Mouse (Mus musculus): ENCODE data around the gene Son.

The Son gene

DNA sequence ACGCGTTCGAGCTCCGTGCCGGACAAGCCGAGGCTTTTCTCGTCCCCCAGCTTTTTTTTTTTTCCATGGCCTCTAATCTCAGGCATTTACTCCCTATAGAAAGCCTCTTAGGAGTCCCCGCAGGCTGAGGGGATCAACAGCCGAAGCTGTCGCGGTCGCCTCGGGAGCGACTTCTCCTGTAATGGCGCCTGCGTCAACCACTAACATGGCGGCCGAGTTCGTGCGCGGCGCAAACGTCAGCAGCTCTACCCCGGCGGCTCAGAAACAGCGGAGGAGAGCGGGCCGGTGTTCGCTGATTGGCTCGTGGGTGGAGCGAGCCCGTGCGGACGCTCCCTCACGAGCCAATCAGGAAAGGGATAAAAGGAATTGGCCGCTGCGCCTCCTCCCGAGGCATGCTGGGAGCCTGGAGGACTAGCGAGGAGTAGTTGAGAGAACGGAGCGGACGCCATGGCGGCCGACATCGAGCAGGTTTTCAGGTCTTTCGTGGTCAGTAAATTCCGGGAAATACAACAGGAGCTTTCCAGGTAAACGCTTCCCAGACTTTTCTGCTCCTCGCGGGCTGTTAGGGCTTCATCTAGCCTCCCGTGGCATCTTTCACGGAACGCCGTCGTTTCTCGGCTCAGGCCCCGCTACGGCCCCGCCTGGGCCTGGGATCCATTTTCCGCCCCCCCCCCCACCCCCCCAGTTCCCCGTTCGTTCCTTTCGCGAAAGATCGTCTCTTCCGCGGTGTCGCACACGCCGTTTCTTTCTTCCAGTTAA is at the start of gene Son:
TSS of gene Son (plus strand) at position 46 of the 759 bp plus-strand sequence.
- DNase-seq (ENCODE audit: low read depth, low spot score), result peak; percentile 97

- DNase-seq (ENCODE audit: low read depth, low spot score), result peak; percentile 97
Measured at GRCm38 (mm10) chr16:91597672-91598010, 49.7 kb upstream of the Son start, which contains the start of gene Tmem50b. TSS of gene Tmem50b (minus strand) at chr16:91597800.

- no peak for DNase-seq (ENCODE audit: low read depth, low spot score)
Measured at GRCm38 (mm10) chr16:91599242-91599641, 48.1 kb upstream of the Son start.

- DNase-seq (ENCODE audit: low read depth, low spot score), result no peak
Measured at GRCm38 (mm10) chr16:91601081-91601480, 46.2 kb upstream of the Son start.

DNA sequence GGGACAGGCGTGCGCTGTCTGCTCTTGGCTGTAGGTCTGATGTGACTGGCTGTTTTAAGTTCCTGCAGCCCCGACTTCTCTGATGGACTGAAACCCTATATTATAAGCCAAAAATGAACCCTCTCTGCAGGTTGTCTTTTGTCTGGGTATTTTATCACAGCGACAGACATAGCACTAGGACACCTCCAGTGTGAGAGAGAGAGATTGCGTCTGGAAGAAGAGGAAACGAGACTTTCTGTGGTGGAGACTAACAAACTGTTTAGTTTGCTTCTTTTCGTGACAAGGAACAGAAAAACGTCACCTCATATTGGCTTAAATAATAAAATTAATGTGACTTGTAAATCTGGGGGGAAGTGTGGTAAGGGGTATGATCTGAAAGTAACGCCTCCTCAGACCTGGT is 45.6 kb upstream of the Son start:
- DNase-seq (ENCODE audit: low read depth, low spot score), result no peak

- DNase-seq (ENCODE audit: low read depth, low spot score), result no peak
Measured at GRCm38 (mm10) chr16:91605156-91605555, 42.1 kb upstream of the Son start.

DNA sequence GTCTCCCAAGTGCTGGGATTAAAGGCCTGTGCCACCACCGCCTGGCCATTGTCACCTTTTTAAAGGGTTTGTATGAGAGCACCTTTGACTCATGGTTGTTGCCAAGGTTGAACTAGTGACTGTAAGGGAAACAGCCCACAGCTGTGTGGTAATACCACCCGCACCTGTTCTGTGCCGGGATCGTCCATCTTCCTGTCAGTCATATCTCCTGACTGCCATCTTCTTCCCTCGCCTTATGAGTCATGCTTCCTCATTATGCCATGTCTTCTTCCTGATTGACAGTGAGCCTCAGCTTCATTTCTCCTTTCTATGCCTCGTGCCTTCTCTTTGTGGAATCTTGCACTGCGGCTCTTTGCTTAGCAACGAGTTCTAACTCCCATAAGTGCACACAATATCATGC is 40.3 kb upstream of the Son start:
- no peak for DNase-seq (ENCODE audit: low read depth, low spot score)

DNA sequence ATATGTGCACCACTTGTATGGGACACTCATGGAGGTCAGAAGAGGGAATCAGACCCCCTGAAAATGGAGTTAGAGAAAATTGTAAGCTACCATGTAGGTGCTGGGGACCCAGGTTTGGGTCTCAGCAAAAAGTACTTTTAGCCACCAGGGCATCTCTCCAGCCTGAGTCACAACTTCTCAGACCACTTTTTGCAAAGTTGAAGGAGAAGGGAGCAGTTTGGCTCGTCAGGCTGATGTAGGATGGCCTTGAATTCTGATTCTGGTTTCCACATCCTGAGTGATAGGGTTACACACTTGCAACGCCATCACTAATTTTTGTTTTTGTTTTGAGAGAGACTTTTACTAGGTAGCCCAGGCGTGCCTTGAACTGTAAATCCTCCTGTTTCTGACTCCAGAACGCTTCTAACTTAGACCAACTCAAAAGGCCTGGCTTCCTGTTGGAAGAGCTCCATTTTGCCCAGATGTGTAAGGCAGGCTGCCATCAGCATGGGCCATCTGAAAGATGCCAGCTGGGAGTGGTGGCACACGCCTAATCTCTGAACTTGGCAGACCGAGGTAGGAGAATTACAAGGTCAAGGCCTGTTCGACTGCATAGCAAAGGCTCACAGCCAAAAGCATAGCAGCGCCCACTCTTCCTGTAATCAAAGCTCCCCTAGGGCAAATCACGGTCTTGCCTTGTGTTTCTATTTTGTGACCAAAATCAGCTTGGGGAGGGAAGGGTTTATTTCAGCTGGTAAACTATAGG is 37.6 kb upstream of the Son start:
- DNase-seq (ENCODE audit: low read depth, low spot score), result no peak

DNA sequence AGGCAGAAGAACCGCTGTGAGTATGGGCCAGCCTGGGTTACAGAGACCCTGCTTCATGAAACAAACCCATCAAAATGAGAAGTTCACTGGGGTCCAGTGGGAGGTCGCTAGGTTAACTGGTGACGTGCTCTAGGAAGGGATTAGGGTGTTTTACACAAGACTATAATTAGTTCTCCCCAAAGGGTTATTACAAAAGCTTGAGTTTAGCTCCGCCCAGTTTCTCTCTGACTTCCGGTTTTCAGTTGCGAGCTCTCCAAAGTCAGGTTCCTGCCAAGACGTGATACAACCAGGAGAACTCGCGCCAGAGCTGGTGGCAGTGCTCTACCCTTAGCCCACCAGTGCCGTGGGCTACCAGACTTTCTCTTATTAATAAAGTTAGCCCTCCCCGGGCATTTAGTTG is 36.1 kb upstream of the Son start:
- DNase-seq (ENCODE audit: low read depth, low spot score), result no peak

GRCm38 (mm10) chr16:91612525-91612924 is 34.8 kb upstream of the Son start:
- DNase-seq (ENCODE audit: low read depth, low spot score), result no peak

- DNase-seq (ENCODE audit: low read depth, low spot score), result no peak
Measured at GRCm38 (mm10) chr16:91614552-91614951, 32.8 kb upstream of the Son start.

DNA sequence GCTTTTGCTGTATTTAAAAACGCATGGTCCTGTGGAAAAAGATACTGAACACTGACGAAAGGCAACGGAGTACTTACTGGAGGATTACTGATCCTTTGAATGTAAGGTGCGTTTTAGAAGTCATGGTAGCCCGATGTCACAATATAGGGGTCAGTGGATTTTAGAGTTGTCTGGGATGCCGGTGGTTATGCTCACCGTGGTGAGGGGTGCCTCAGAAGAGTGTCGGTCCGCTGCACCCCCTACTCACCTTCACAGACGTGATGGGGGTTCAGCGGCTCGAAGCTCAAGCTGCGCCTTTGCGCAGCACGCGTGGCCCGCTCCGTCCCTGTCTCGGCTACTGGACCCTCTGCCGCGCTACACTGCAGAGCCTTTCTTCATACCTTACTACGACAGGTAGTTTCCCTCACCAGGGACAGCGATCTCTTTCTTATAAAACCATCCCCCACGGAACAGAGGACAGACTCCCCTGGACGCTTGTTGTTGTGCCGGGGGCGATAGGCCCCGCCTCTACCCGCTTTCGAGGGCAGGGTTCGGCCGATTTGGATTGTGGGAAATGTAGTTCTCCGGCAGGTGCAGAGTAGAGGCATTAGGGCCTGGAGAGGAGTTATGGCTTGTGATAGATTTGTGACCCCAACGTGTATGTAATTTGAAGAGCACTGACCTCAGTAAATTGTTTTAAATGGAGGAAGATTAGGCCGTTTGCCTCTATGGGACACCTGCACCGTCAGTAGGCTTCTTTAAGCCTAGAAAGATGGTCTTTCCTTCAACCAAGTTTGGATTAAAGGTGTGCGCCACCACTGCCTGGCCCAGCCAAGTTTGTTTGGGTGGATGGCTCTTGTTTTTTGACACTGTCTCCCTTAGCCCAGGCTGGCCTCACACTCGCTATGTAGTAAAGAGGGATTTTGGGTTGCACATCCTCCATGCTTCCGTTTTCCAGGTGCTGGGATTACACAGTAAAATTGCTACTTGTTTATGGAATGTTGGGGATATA is 28.5 kb upstream of the Son start, which contains the start of gene Dnajc28:
TSS of gene Dnajc28 (minus strand) at position 516 of the 991 bp plus-strand sequence.
- peak; percentile 73 for DNase-seq (ENCODE audit: low read depth, low spot score)

DNA sequence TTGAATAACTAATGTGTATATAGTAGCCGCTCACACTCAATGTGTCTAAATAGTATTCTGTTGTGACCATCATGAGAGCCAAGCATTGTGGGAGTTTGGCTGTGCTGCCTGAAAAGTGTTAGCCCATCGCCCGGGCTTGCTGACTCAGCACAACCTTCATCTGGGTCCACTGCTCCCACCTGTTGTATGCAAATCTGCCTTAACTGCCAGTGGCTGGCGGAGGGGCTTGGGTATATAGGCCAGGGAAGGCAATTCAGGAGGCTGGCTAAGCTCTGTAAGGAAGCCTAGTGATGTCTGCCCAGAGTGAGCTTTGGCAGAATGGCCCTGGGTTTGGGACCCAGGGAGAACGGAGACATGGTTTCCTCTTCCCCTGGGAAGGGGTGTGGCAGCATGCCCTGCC is 27.1 kb upstream of the Son start:
- DNase-seq (ENCODE audit: low read depth, low spot score), result peak; percentile 41

DNA sequence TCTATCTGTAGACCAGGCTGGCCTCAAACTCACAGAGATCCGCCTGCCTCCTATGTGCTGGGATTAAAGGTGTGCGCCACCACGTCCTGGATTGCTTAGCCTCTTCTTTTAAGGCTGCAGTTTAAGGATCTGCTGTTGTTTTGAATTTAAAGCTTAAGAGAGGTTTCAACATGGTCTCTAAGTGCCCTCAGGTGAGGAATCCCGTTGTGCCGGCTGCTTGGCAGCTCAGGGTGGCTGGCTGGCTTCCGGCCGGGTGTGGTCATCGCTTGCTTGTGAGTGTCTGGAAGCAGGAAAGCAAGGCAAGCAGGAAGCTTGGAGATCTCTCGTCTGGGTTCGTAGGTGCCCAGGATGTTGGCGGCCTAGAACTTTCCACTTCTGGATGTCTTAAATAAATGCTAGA is 26.3 kb upstream of the Son start:
- peak; percentile 51 for DNase-seq (ENCODE audit: low read depth, low spot score)

DNA sequence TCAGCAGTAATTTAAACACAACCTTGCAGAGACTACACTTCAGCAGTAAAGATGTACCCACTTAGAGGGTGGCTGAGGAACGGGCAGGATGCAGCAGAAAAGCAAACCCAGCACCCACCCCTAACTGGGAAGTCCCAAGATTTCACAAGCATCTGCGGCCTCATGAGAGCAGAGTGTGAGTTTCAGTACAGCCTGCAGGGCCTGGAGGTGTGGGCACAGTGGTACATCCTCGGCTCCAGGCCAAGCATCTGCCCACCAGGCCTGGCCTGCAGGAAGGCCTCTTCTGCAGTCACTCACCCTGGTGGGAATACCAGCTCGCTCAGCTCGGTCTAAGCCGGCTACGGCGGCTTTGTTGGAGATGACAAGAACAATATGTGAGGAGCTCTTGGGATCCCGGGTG is 24.2 kb upstream of the Son start:
- no peak for DNase-seq (ENCODE audit: low read depth, low spot score)

- DNase-seq (ENCODE audit: low read depth, low spot score), result no peak
Measured at GRCm38 (mm10) chr16:91627831-91628230, 19.5 kb upstream of the Son start.

DNA sequence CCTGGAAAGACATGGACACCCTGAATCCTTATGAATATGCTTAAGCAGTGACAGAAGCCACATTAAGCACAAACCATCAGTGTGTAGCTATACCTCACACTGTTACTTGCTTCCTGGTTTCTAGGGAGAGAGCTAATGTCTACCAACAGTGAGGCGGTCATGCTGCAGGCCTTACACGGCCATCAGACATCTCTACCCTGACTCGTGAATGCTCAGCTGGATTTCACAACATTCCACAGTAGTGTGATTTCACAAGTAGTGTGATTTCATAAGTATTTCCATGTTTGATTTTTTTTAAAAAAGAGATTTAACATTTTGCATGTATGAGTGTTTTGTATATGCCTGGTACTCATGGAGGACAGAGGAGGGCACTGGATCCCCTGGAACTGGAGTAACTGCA is 18.6 kb upstream of the Son start:
- DNase-seq (ENCODE audit: low read depth, low spot score), result no peak

- no peak for DNase-seq (ENCODE audit: low read depth, low spot score)
Measured at GRCm38 (mm10) chr16:91629749-91630148, 17.6 kb upstream of the Son start.

GRCm38 (mm10) chr16:91630584-91630983 is 16.7 kb upstream of the Son start:
- no peak for DNase-seq (ENCODE audit: low read depth, low spot score)

DNA sequence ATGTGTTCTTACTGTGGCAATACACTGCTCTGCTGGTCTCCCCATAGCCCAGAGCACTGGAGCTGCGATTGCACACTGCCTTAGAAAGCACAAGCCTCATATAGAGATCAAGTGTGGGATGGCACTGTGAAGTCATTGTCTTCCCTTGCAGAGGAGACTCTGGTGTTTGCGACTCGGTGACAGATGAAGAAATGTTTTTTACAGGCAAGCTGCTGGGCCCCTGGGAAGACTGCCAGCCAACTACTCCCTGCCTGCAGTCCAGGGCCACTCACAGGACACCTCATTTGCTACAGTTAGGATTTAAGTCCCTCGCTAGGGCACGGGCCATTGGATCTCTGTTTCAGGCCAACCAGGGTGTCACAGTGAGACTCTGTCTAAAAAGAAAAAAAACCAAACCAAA is 14.9 kb upstream of the Son start:
- DNase-seq (ENCODE audit: low read depth, low spot score), result no peak

GRCm38 (mm10) chr16:91632940-91633339 is 14.4 kb upstream of the Son start:
- DNase-seq (ENCODE audit: low read depth, low spot score), result no peak

DNA sequence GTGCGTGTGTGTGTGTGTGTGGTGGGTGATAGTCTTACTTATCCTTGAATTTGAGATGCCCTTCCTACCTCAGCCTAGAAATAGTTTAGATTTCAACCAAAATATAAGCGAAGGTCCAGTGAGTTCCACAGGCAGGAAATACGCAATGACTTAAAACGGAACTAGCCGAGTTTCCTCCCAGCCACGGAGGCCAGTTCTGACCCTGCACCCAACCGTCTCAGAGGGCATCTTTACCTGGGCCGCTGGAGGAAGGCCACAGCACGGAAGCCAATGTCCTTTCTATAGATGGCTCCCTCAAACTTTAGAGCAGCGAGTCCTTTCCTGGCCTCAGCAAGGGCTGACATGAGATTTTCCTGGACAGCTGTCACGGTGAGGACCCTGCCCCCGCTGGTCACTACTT is 13.7 kb upstream of the Son start:
- no peak for DNase-seq (ENCODE audit: low read depth, low spot score)

Data from ES-CJ7 (cell line).